Mouse (Mus musculus) neural tube, embryonic 14.5 days (tissue): ENCODE results near the gene Lrrc74a. TPM values are rescaled to one million over a fixed set of nuclear protein-coding genes. Genes with fewer than 3 reads are reported as not detected.

Experiments used
- ATAC-seq: fragments of 200-750 bp; cut with Nextera tagmentation; 2 replicates; pipeline ENCODE4 v1.8.0; 2017; ENCODE audit warnings: low read depth, mild to moderate bottlenecking, moderate TSS enrichment, moderate library complexity
- H3K27ac ChIP-seq: fragments of 300-500 bp; sonication (generic); 2 replicates; pipeline ENCODE4 v1.5.1; 2014; ENCODE audit warnings: low read depth, mild to moderate bottlenecking, control low read depth, low read length, moderate library complexity, mixed read lengths
- H3K27me3 ChIP-seq: fragments of 300-500 bp; sonication (generic); 2 replicates; pipeline ENCODE4 v1.6.1; 2014; ENCODE audit warnings: low read length; ENCODE audit not compliant: control insufficient read depth, insufficient read depth
- H3K36me3 ChIP-seq: fragments of 300-500 bp; sonication (generic); 2 replicates; pipeline ENCODE4 v1.6.1; 2014; ENCODE audit warnings: low read length, mixed read lengths; ENCODE audit not compliant: control insufficient read depth, insufficient read depth
- H3K4me1 ChIP-seq: fragments of 300-500 bp; sonication (generic); 2 replicates; pipeline ENCODE4 v1.6.1; 2014; ENCODE audit warnings: low read length; ENCODE audit not compliant: control insufficient read depth, insufficient read depth
- H3K4me2 ChIP-seq: fragments of 300-500 bp; sonication (generic); 2 replicates; pipeline ENCODE4 v1.6.1; 2014; ENCODE audit warnings: mild to moderate bottlenecking, low read depth, low read length, control low read depth
- H3K4me3 ChIP-seq: fragments of 300-500 bp; sonication (generic); 2 replicates; pipeline ENCODE4 v1.5.1; 2014; ENCODE audit warnings: low read depth, low read length, control low read depth, mixed read lengths
- H3K9ac ChIP-seq: fragments of 300-500 bp; sonication (generic); replicated peaks from 2 replicates; pipeline ENCODE4 v1.6.1; 2014; ENCODE audit warnings: low read depth, mild to moderate bottlenecking, control low read depth, low read length, mixed read lengths
- H3K9me3 ChIP-seq: fragments of 300-500 bp; sonication (generic); 2 replicates; pipeline ENCODE4 v1.6.1; 2016; ENCODE audit warnings: low read length; ENCODE audit not compliant: control insufficient read depth
- WGBS: fragments of 180-500 bp; shearing (Covaris S2); extraction: QIAGEN DNeasy Blood & Tissue Kit; methylation state at CpG from one replicate; pipeline ENCODE4 v1.1.7; 2014; 5-methylcytosine and 5-hydroxymethylcytosine counted together
- polyA plus RNA-seq: library from polyadenylated mRNA; unstranded; fragments of >200 nt; fragmentation: Nextera tagmentation; extraction: Ambion mirVana; gene quantifications from 2 replicates; pipeline ENCODE4 v1.2.1, GENCODE M21; 2014

The Lrrc74a gene
- polyA plus RNA-seq, 1 experiment from 2014 or later: not detected

GRCm38 (mm10) chr12:86812782-86813181 lies 78.6 kb downstream of the Lrrc74a start:
- Histone ChIP-seq H3K4me1 (peaks cover 50% of the 10 kb centered on the region), H3K9ac (no peak overlapping the region), H3K27me3 (no peaks in the 10 kb centered on the region), H3K27ac (no peak overlapping the region), H3K4me2 (no peak overlapping the region), H3K9me3 (no peaks in the 10 kb centered on the region), H3K4me3 (no peak overlapping the region), H3K36me3 (no peaks in the 10 kb centered on the region)
- ATAC-seq: no peak
- WGBS: 78% methylated on average over 3 of the region's 3 CpGs

Other genes with a start within 250 kb of the Lrrc74a start
- gene Vash1, start 55.7 kb upstream of the Lrrc74a start, polyA plus RNA-seq: 24.7 and 30.2 TPM in 2 replicates
- 10.0 and 12.1 TPM in 2 replicates for gene Angel1, start 7.9 kb upstream of the Lrrc74a start, polyA plus RNA-seq
- gene Irf2bpl, start 150.4 kb downstream of the Lrrc74a start, polyA plus RNA-seq: 47.6 and 58.3 TPM in 2 replicates
- 51.7 and 54.2 TPM in 2 replicates for gene Cipc, start 212.7 kb downstream of the Lrrc74a start, polyA plus RNA-seq